Mouse (Mus musculus): ENCODE measurements around the gene Gramd1b. TPM values are rescaled to one million over a fixed set of nuclear protein-coding genes. Genes with fewer than 3 reads are reported as not detected.

The Gramd1b gene
- polyA plus RNA-seq, 1 experiment from 2014 or later, result 8.5 TPM

DNA sequence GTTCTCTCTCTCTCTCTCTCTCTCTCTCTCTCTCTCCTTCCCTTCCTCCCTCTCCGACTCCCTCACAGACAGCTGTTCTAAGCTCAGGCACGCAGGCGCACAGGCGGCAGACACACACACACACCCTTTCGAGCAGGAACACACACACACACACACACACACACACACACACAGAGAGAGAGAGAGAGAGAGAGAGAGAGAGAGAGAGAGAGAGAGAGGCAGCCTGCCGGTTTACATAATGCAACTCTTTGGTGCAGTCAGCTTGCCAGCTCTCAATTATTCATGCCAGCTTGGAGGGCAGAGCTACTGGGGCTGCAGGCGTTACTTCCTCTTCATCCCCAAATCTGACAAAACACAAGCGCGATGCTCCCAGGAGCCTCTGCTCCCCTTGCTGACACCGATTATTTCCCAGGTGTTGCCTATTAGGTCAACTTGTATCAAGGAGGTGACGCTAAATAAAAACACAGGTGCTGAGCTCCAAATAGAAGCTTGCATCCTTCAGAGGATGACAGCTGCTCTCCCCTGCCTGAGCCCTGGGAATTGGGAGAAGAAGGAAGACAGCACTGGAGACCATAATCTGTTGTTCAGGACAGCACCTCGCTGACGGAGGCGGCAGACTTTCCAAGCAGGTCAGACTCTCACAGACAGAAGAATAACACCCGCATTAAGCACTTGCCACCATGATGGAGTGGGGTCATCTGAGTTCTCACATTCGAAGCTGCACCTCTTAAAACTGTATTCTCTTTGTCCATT is 184.8 kb downstream of the Gramd1b start:
- Histone ChIP-seq H3K4me2 (peak overlapping the region; percentile 63), H3K9ac (ENCODE audit: low read depth, low read length) (peak overlapping the region; percentile 43; the same call in 1 of the 2 replicates), H3K27me3 (ENCODE audit: control insufficient read depth, insufficient read depth, low read length) (no peaks in the 10 kb centered on the region), H3K9me3 (replicated peaks; ENCODE audit: control insufficient read depth, low read length) (no peaks in the 10 kb centered on the region), H3K27ac (ENCODE audit: low read depth, low read length) (no peak overlapping the region), H3K4me3 (ENCODE audit: low read depth, low read length) (peak overlapping the region; percentile 23), H3K4me1 (ENCODE audit: control insufficient read depth, insufficient read depth, low read length) (peaks cover 14% of the 10 kb centered on the region), H3K36me3 (ENCODE audit: control insufficient read depth, insufficient read depth, low read length) (no peaks in the 10 kb centered on the region)
- WGBS (ENCODE audit: insufficient replicate concordance), result 25% methylated on average over 16 of the region's 16 CpGs
- no peak for ATAC-seq (replicated peaks; ENCODE audit: insufficient number of reproducible peaks, low FRiP score, low TSS enrichment)

DNA sequence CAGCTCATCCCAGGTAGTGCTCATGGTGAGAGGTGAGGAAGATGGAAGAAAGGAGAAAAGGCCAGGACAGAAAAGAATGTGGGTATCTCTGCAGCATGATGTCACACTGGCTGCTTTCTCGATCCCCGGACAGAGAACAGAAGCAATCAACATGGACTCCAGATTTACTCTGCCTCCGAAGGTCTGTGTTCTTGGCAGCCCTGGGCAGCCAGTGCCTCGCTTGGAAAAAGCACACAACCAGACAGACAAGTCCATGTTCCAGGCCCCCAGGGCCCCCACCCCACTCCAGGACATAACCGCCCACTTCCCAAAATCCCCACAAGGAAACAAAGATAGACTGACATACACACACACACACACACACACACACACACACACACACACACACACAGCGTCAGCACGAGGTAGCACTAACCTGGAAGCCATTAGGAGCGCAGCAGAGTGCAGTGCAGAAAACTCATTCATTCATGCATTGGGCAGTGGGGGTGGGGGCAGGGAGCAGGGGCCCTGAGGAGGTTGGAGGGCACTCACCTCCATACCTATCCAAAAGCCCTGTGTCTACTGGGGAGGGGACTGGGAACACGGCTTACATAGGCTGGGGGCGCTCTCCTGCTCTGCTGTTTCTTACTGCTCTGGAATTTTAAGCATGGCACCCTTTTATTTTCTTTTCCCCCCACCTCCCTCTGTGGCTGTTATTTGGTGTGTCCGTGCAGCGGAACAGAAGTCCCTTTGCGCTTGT is 185.5 kb downstream of the Gramd1b start:
- H3K4me3 ChIP-seq (ENCODE audit: low read depth, low read length), result peak overlapping the region; percentile 23
- WGBS (ENCODE audit: insufficient replicate concordance), result 34% methylated on average over 13 of the region's 13 CpGs
- peaks cover 14% of the 10 kb centered on the region for H3K4me1 ChIP-seq (ENCODE audit: control insufficient read depth, insufficient read depth, low read length)
- ATAC-seq (replicated peaks; ENCODE audit: insufficient number of reproducible peaks, low FRiP score, low TSS enrichment), result 0 out of 2 replicates have a peak, but pooled peaks have one; percentile 39
- no peak overlapping the region for H3K27ac ChIP-seq (ENCODE audit: low read depth, low read length)
- no peaks in the 10 kb centered on the region for H3K27me3 ChIP-seq (ENCODE audit: control insufficient read depth, insufficient read depth, low read length)
- no peaks in the 10 kb centered on the region for H3K9me3 ChIP-seq (replicated peaks; ENCODE audit: control insufficient read depth, low read length)
- H3K4me2 ChIP-seq, result peak overlapping the region; percentile 63
- H3K36me3 ChIP-seq (ENCODE audit: control insufficient read depth, insufficient read depth, low read length), result no peaks in the 10 kb centered on the region
- H3K9ac ChIP-seq (ENCODE audit: low read depth, low read length), result peak overlapping the region; percentile 43; the same call in 1 of the 2 replicates

DNA sequence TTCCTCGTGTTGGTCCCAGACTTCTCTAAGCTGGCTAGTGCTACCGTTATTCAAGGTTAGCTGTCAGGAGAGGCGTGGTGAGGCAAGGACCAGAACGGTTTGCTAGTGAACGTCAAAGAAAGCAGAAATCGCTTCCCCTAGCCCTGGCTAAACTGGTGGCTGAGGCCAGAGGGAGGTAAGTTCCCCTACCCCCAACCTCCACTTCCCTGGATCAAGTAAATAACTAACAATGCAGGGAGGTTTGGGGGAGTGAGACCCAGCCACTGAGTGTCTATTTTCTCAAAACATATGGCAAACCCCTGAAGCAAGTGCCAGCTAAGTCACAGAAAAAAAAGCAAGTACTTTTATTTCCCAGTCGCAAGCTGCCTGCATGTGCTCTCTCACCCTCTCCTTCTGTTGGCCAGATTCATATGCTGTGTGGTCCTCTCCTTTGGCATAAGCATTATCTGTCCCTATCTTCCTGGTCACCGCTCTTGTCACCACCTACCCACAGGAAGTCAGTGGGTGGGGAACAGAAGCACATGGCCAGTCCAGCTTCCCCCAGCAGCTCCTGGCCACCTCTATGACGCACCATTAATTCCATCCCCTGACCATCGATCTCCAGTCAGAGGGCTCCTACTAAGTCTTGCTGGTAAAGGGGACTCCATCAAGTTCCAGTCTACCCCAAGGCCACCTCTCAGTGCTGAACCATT is 186.2 kb downstream of the Gramd1b start:
- Histone ChIP-seq H3K4me2 (no peak overlapping the region; the same call in 1 of the 2 replicates), H3K9me3 (replicated peaks; ENCODE audit: control insufficient read depth, low read length) (no peaks in the 10 kb centered on the region), H3K4me3 (ENCODE audit: low read depth, low read length) (no peak overlapping the region), H3K27me3 (ENCODE audit: control insufficient read depth, insufficient read depth, low read length) (no peaks in the 10 kb centered on the region), H3K4me1 (ENCODE audit: control insufficient read depth, insufficient read depth, low read length) (peaks cover 15% of the 10 kb centered on the region), H3K27ac (ENCODE audit: low read depth, low read length) (no peak overlapping the region), H3K36me3 (ENCODE audit: control insufficient read depth, insufficient read depth, low read length) (no peaks in the 10 kb centered on the region), H3K9ac (ENCODE audit: low read depth, low read length) (no peak overlapping the region)
- 45% methylated on average over 10 of the region's 10 CpGs for WGBS (ENCODE audit: insufficient replicate concordance)
- ATAC-seq (replicated peaks; ENCODE audit: insufficient number of reproducible peaks, low FRiP score, low TSS enrichment), result peak; percentile 27; the same call in 1 of the 2 replicates

DNA sequence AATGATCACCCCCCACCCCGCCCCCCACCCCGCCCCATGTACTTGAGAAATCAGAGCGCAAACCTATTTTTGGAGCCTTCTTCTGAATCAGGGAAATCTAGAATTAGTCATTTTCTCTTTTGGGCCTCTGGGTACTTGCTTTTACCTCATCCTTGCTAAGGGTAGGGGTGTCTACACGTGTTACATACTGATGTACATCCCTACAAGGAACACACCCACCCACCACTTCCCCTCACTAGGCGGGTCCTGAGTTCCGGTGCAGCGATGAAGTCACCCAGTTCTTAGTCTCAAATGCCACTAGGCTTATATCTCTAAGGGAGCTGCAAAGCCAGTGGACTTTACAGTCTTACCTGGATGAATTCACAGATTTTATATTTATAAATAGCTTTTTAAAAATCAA is 187.4 kb downstream of the Gramd1b start:
- WGBS (ENCODE audit: insufficient replicate concordance), result 88% methylated on average over 7 of the region's 7 CpGs
- no peak overlapping the region for H3K4me2 ChIP-seq

DNA sequence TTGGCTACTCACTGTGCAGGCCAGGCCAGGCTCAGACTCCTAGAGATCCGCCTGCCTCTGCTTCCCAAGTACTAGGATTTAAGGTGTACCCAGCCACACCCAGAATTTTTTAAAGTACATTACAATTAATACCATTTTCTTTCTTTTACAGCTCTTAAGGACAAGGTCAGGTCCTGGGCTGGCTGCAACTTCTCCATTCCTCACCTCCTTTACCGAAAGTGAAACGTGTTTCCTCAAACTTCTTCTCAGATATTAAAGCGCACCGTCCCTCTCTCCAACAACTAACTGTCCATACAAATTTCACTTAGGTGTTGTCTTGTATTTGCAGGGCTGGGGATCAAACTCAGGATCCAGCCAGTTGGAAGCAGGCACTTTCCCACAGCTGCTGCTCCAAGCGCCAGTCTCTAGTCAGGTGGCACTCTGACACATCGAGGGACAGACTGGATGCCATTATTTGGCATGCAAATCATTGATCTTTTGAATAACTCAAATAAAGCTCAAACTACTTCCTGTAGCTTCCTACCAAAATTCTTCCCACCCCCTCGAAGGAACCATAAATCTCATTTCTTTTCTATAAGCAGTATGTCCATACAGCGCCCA is 188.0 kb downstream of the Gramd1b start:
- Histone ChIP-seq H3K27ac (ENCODE audit: low read depth, low read length) (no peak overlapping the region), H3K27me3 (ENCODE audit: control insufficient read depth, insufficient read depth, low read length) (no peaks in the 10 kb centered on the region), H3K4me1 (ENCODE audit: control insufficient read depth, insufficient read depth, low read length) (peaks cover 19% of the 10 kb centered on the region), H3K9ac (ENCODE audit: low read depth, low read length) (no peak overlapping the region), H3K4me3 (ENCODE audit: low read depth, low read length) (no peak overlapping the region), H3K4me2 (no peak overlapping the region), H3K36me3 (ENCODE audit: control insufficient read depth, insufficient read depth, low read length) (no peaks in the 10 kb centered on the region), H3K9me3 (replicated peaks; ENCODE audit: control insufficient read depth, low read length) (no peaks in the 10 kb centered on the region)
- 88% methylated on average over 9 of the region's 9 CpGs for WGBS (ENCODE audit: insufficient replicate concordance)
- ATAC-seq (replicated peaks; ENCODE audit: insufficient number of reproducible peaks, low FRiP score, low TSS enrichment), result no peak

More for the DNA sequence above, 187.4 kb downstream of the Gramd1b start:
- Histone ChIP-seq H3K36me3 (ENCODE audit: control insufficient read depth, insufficient read depth, low read length) (no peaks in the 10 kb centered on the region), H3K27ac (ENCODE audit: low read depth, low read length) (no peak overlapping the region), H3K27me3 (ENCODE audit: control insufficient read depth, insufficient read depth, low read length) (no peaks in the 10 kb centered on the region), H3K9me3 (replicated peaks; ENCODE audit: control insufficient read depth, low read length) (no peaks in the 10 kb centered on the region), H3K9ac (ENCODE audit: low read depth, low read length) (no peak overlapping the region), H3K4me1 (ENCODE audit: control insufficient read depth, insufficient read depth, low read length) (peaks cover 19% of the 10 kb centered on the region), H3K4me3 (ENCODE audit: low read depth, low read length) (no peak overlapping the region)
- ATAC-seq (replicated peaks; ENCODE audit: insufficient number of reproducible peaks, low FRiP score, low TSS enrichment), result no peak

DNA sequence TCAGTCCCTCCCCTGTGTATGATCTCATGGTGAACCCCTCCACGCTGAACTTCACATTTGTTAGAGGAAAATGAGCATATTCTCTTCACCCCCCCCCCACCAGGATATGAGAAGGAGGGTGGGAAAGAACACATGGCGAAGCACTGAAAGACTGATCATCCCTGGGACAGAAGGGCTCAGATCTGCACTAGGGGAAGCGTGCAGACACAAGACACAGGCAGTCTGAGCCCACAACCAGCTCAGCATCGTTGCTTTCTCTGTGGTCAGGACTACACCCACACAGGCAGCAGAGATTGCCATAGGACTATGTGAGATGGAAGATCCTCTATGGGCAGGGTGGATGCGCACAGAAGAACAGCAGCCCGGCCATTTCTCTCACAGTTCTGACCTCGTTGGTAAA is 189.1 kb downstream of the Gramd1b start:
- Histone ChIP-seq H3K27ac (ENCODE audit: low read depth, low read length) (no peak overlapping the region), H3K27me3 (ENCODE audit: control insufficient read depth, insufficient read depth, low read length) (no peaks in the 10 kb centered on the region), H3K9ac (ENCODE audit: low read depth, low read length) (no peak overlapping the region), H3K4me1 (ENCODE audit: control insufficient read depth, insufficient read depth, low read length) (peaks cover 19% of the 10 kb centered on the region), H3K4me2 (no peak overlapping the region), H3K9me3 (replicated peaks; ENCODE audit: control insufficient read depth, low read length) (no peaks in the 10 kb centered on the region), H3K36me3 (ENCODE audit: control insufficient read depth, insufficient read depth, low read length) (no peaks in the 10 kb centered on the region), H3K4me3 (ENCODE audit: low read depth, low read length) (no peak overlapping the region)
- WGBS (ENCODE audit: insufficient replicate concordance), result 87% methylated on average over 7 of the region's 7 CpGs
- no peak for ATAC-seq (replicated peaks; ENCODE audit: insufficient number of reproducible peaks, low FRiP score, low TSS enrichment)

DNA sequence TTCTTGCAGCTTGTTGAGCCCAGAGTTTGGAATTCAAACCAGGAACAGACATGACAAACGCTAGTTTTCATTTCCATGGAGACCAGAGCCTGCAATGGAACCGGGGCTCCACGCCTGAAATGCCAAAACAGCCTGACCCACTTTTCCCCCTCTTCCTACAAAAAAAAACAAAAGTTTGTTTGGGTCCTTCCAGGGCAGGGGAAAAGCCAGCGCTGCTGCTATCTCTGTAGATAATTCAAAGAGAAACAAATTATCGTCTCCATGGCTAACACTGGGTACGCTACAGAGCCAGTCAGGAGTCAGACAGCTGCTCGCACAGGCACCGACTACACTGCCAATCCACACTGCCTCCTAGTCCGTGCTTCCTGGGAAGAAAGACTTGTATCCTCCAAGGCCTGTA is 191.6 kb downstream of the Gramd1b start:
- WGBS (ENCODE audit: insufficient replicate concordance), result 39% methylated on average over 9 of the region's 9 CpGs
- no peaks in the 10 kb centered on the region for H3K27me3 ChIP-seq (ENCODE audit: control insufficient read depth, insufficient read depth, low read length)

DNA sequence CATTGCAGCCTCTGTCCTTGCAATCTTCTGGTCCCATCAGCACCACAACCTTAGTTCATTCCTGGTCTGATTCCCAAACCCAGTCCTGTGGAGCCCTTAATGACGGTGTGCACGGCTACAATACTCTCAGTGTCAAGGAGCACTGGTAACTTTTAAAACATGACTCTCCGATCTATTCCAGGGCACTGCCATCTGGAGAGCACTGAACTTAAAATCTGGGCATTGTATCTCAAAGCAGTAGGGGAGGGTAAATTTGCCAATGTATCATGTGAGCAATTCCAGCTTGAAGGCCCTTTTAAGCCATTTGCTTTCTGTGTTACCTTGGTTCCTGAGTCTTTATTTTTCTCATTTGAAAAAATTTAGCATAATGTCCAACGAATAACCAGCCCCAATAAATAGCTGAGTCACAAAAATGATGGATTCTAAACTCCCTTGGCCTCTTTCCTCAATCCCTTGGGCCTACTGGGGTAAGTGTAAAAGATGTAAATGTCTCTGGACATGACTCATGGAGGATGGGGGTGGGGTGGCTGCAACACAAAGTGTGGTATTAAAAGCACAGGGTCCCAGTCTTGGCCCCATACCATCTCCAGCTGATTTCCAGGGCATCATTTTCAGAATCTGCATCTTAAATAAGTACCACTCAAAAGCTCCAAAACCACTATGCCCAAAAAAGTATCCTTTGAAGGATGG is 193.9 kb downstream of the Gramd1b start:
- H3K27ac ChIP-seq (ENCODE audit: low read depth, low read length), result no peak overlapping the region
- H3K4me3 ChIP-seq (ENCODE audit: low read depth, low read length), result no peak overlapping the region
- no peaks in the 10 kb centered on the region for H3K36me3 ChIP-seq (ENCODE audit: control insufficient read depth, insufficient read depth, low read length)
- 75% methylated on average over 4 of the region's 4 CpGs for WGBS (ENCODE audit: insufficient replicate concordance)
- H3K9ac ChIP-seq (ENCODE audit: low read depth, low read length), result no peak overlapping the region
- no peaks in the 10 kb centered on the region for H3K9me3 ChIP-seq (replicated peaks; ENCODE audit: control insufficient read depth, low read length)
- no peak for ATAC-seq (replicated peaks; ENCODE audit: insufficient number of reproducible peaks, low FRiP score, low TSS enrichment)
- peaks cover 4% of the 10 kb centered on the region; the same call in 1 of the 2 replicates for H3K4me1 ChIP-seq (ENCODE audit: control insufficient read depth, insufficient read depth, low read length)
- no peak overlapping the region for H3K4me2 ChIP-seq
- no peaks in the 10 kb centered on the region for H3K27me3 ChIP-seq (ENCODE audit: control insufficient read depth, insufficient read depth, low read length)

More for the DNA sequence above, 191.6 kb downstream of the Gramd1b start:
- H3K9me3 ChIP-seq (replicated peaks; ENCODE audit: control insufficient read depth, low read length), result no peaks in the 10 kb centered on the region
- H3K4me2 ChIP-seq, result no peak overlapping the region
- no peak for ATAC-seq (replicated peaks; ENCODE audit: insufficient number of reproducible peaks, low FRiP score, low TSS enrichment)
- peaks cover 4% of the 10 kb centered on the region; the same call in 1 of the 2 replicates for H3K4me1 ChIP-seq (ENCODE audit: control insufficient read depth, insufficient read depth, low read length)
- no peak overlapping the region for H3K9ac ChIP-seq (ENCODE audit: low read depth, low read length)
- no peaks in the 10 kb centered on the region for H3K36me3 ChIP-seq (ENCODE audit: control insufficient read depth, insufficient read depth, low read length)
- no peak overlapping the region for H3K4me3 ChIP-seq (ENCODE audit: low read depth, low read length)
- H3K27ac ChIP-seq (ENCODE audit: low read depth, low read length), result no peak overlapping the region

Data from heart, embryonic 11.5 days (tissue).